Mouse (Mus musculus) myocyte (in vitro differentiated cells): ENCODE data around the gene Cemip2. TPM values are rescaled to one million over a fixed set of nuclear protein-coding genes. Genes with fewer than 3 reads are reported as not detected.

Source experiments
- H3K27me3 ChIP-seq: one replicate; pipeline ENCODE4 v1.6.1; 2011; ENCODE audit not compliant: control insufficient read depth, insufficient read depth, insufficient read length
- H3K36me3 ChIP-seq: one replicate; pipeline ENCODE4 v1.6.1; 2011; ENCODE audit not compliant: control insufficient read depth, insufficient read depth
- H3K4me2 ChIP-seq: one replicate; pipeline ENCODE4 v1.6.1; 2011; ENCODE audit warnings: low read depth, control low read depth
- H3K4me3 ChIP-seq: one replicate; pipeline ENCODE4 v1.5.1; 2011; ENCODE audit warnings: mild to moderate bottlenecking, control low read depth, moderate library complexity
- H3K79me2 ChIP-seq: one replicate; pipeline ENCODE4 v1.6.1; 2011; ENCODE audit not compliant: control insufficient read depth, insufficient read depth
- H3ac ChIP-seq: one replicate; pipeline ENCODE4 v1.6.1; 2011; ENCODE audit not compliant: control insufficient read depth, insufficient read length
- CEBPB ChIP-seq: IDR thresholded peaks from 2 replicates; pipeline ENCODE4 v1.6.1; 2011; ENCODE audit warnings: mild to moderate bottlenecking, moderate library complexity; ENCODE audit not compliant: poor library complexity, insufficient read depth, severe bottlenecking
- E2F4 ChIP-seq: IDR thresholded peaks from one replicate; pipeline ENCODE4 v1.6.1; 2011; ENCODE audit warnings: mild to moderate bottlenecking, control low read depth, moderate library complexity; ENCODE audit not compliant: insufficient read depth
- MAX ChIP-seq: IDR thresholded peaks from one replicate; pipeline ENCODE4 v1.6.1; 2011; ENCODE audit warnings: low read depth, mild to moderate bottlenecking, control low read depth
- MYOD1 ChIP-seq, 3 experiments: IDR thresholded peaks; one replicate each; pipeline ENCODE4 v1.6.1; 2011; ENCODE audit warnings: control low read depth in 2 of 3, low read depth in 2 of 3, mild to moderate bottlenecking in 2 of 3, moderate library complexity in 1 of 3; ENCODE audit not compliant: insufficient read length in 2 of 3, control insufficient read depth in 1 of 3
- MYOG ChIP-seq, 3 experiments: IDR thresholded peaks; one replicate each; pipeline ENCODE4 v1.6.1; 2011; ENCODE audit warnings: control low read depth in 2 of 3, low read depth in 2 of 3, mild to moderate bottlenecking in 2 of 3; ENCODE audit not compliant: insufficient read length in 2 of 3, control insufficient read depth in 1 of 3, insufficient read depth in 1 of 3
- POLR2A ChIP-seq: IDR thresholded peaks from one replicate; pipeline ENCODE4 v1.6.1; 2011; ENCODE audit warnings: low read depth, mild to moderate bottlenecking, control low read depth, moderate library complexity; ENCODE audit not compliant: insufficient read length
- POLR2AphosphoS2 ChIP-seq: IDR thresholded peaks from one replicate; pipeline ENCODE4 v1.6.1; 2011; ENCODE audit warnings: low read depth, control low read depth; ENCODE audit not compliant: insufficient read length
- REST ChIP-seq: IDR thresholded peaks from one replicate; pipeline ENCODE4 v1.6.1; 2011; ENCODE audit warnings: mild to moderate bottlenecking, control low read depth, moderate library complexity; ENCODE audit not compliant: insufficient read depth, insufficient read length
- SRF ChIP-seq: IDR thresholded peaks from one replicate; pipeline ENCODE4 v1.6.1; 2011; ENCODE audit warnings: low read depth; ENCODE audit not compliant: control insufficient read depth, insufficient read length
- TCF12 ChIP-seq: IDR thresholded peaks from one replicate; pipeline ENCODE4 v1.6.1; 2011; ENCODE audit warnings: mild to moderate bottlenecking, control low read depth; ENCODE audit not compliant: poor library complexity, insufficient read depth, severe bottlenecking
- TCF3 ChIP-seq: IDR thresholded peaks from one replicate; pipeline ENCODE4 v1.6.1; 2011; ENCODE audit warnings: low read depth, control low read depth; ENCODE audit not compliant: insufficient read length
- USF1 ChIP-seq: IDR thresholded peaks from one replicate; pipeline ENCODE4 v1.6.1; 2011; ENCODE audit warnings: low read depth, mild to moderate bottlenecking, control low read depth, moderate library complexity
- polyA plus RNA-seq: library from polyadenylated mRNA; unstranded; fragments of >200 nt; fragmentation: generic; extraction: Trizol; gene quantifications from one replicate; pipeline ENCODE4 v1.2.1, GENCODE M21; 2012; ENCODE audit warnings: missing spikeins

The Cemip2 gene
- polyA plus RNA-seq, 1 experiment, result 14.5 TPM

GRCm38 (mm10) chr19:21886166-21886657, 108.1 kb downstream of the Cemip2 start:
- Histone ChIP-seq H3K27me3 (no peaks in the 10 kb centered on the region), H3K4me3 (no peak overlapping the region), H3K79me2 (no peaks in the 10 kb centered on the region), H3K4me2 (no peak overlapping the region), H3ac (no peak overlapping the region), H3K36me3 (no peaks in the 10 kb centered on the region)
- TF ChIP-seq POLR2A, result no peak
- TF ChIP-seq E2F4, result no peak
- TF ChIP-seq MAX, result no peak
- TF ChIP-seq MYOD1 (IDR thresholded peaks at IDR 0.05; ENCODE audit: control insufficient read depth in 1 of 3, insufficient read length in 2 of 3, low read depth in 2 of 3), result no peak
- no peak for TF ChIP-seq SRF

GRCm38 (mm10) chr19:21890699-21891098, 112.6 kb downstream of the Cemip2 start:
- TF ChIP-seq POLR2A, result no peak
- no peak for TF ChIP-seq TCF3
- no peak for TF ChIP-seq E2F4
- TF ChIP-seq TCF12, result no peak
- no peak for TF ChIP-seq POLR2AphosphoS2
- no peak for TF ChIP-seq MYOD1 (IDR thresholded peaks at IDR 0.05; ENCODE audit: control insufficient read depth in 1 of 3, insufficient read length in 2 of 3, low read depth in 2 of 3)
- no peak for TF ChIP-seq MYOG (IDR thresholded peaks at IDR 0.05; ENCODE audit: control insufficient read depth in 1 of 3, insufficient read depth in 1 of 3, insufficient read length in 2 of 3, low read depth in 2 of 3)
- no peak for TF ChIP-seq CEBPB
- TF ChIP-seq SRF, result no peak
- no peak for TF ChIP-seq USF1
- TF ChIP-seq REST, result no peak
- TF ChIP-seq MAX, result no peak

GRCm38 (mm10) chr19:21894792-21895191, 116.7 kb downstream of the Cemip2 start:
- no peak overlapping the region for H3K4me3 ChIP-seq
- no peak overlapping the region for H3K4me2 ChIP-seq
- no peak overlapping the region for H3ac ChIP-seq
- no peaks in the 10 kb centered on the region for H3K36me3 ChIP-seq
- TF ChIP-seq TCF3 (no peak), CEBPB (no peak), MYOD1 (IDR thresholded peaks at IDR 0.05; ENCODE audit: control insufficient read depth in 1 of 3, insufficient read length in 2 of 3, low read depth in 2 of 3) (no peak), REST (no peak), E2F4 (no peak), POLR2AphosphoS2 (no peak), TCF12 (no peak), MYOG (IDR thresholded peaks at IDR 0.05; ENCODE audit: control insufficient read depth in 1 of 3, insufficient read depth in 1 of 3, insufficient read length in 2 of 3, low read depth in 2 of 3) (no peak), MAX (no peak), POLR2A (no peak), USF1 (no peak)
- H3K27me3 ChIP-seq, result no peaks in the 10 kb centered on the region
- no peaks in the 10 kb centered on the region for H3K79me2 ChIP-seq

More at GRCm38 (mm10) chr19:21890699-21891098, 112.6 kb downstream of the Cemip2 start:
- Histone ChIP-seq H3K4me3 (no peak overlapping the region), H3ac (no peak overlapping the region), H3K27me3 (no peaks in the 10 kb centered on the region), H3K79me2 (no peaks in the 10 kb centered on the region), H3K36me3 (no peaks in the 10 kb centered on the region), H3K4me2 (no peak overlapping the region)

- Histone ChIP-seq H3K4me2 (no peak overlapping the region), H3K36me3 (no peaks in the 10 kb centered on the region), H3K4me3 (no peak overlapping the region), H3ac (no peak overlapping the region), H3K79me2 (no peaks in the 10 kb centered on the region), H3K27me3 (no peaks in the 10 kb centered on the region)
- no peak for TF ChIP-seq MYOD1 (IDR thresholded peaks at IDR 0.05; ENCODE audit: control insufficient read depth in 1 of 3, insufficient read length in 2 of 3, low read depth in 2 of 3)
- TF ChIP-seq MAX, result no peak
- TF ChIP-seq REST, result no peak
- TF ChIP-seq TCF3, result no peak
- no peak for TF ChIP-seq SRF
- no peak for TF ChIP-seq E2F4
- TF ChIP-seq CEBPB, result no peak
- TF ChIP-seq POLR2AphosphoS2, result no peak
- no peak for TF ChIP-seq USF1
- no peak for TF ChIP-seq POLR2A
- no peak for TF ChIP-seq TCF12
- no peak for TF ChIP-seq MYOG (IDR thresholded peaks at IDR 0.05; ENCODE audit: control insufficient read depth in 1 of 3, insufficient read depth in 1 of 3, insufficient read length in 2 of 3, low read depth in 2 of 3)
Observed at GRCm38 (mm10) chr19:21895540-21895939, 117.4 kb downstream of the Cemip2 start.
